Mouse (Mus musculus): ENCODE data around the gene Bckdha. TPM values are rescaled to one million over a fixed set of nuclear protein-coding genes. Genes with fewer than 3 reads are reported as not detected.

Bckdha gene
- total RNA-seq (2021) = 100 to 1,000 TPM; 207 to 217 TPM
- 626 and 697 TPM in 2 replicates for polyA plus RNA-seq (2012; rRNA removed)
- long read RNA-seq, transcript Bckdha-201 (9 exons, 1,899 nt) = major isoform, 170 of 200 reads
- long read RNA-seq, partial matches to known transcripts = 24 of 200 reads
- long read RNA-seq, other reads (novel, unspliced or antisense) = 6 of 200 reads

DNA sequence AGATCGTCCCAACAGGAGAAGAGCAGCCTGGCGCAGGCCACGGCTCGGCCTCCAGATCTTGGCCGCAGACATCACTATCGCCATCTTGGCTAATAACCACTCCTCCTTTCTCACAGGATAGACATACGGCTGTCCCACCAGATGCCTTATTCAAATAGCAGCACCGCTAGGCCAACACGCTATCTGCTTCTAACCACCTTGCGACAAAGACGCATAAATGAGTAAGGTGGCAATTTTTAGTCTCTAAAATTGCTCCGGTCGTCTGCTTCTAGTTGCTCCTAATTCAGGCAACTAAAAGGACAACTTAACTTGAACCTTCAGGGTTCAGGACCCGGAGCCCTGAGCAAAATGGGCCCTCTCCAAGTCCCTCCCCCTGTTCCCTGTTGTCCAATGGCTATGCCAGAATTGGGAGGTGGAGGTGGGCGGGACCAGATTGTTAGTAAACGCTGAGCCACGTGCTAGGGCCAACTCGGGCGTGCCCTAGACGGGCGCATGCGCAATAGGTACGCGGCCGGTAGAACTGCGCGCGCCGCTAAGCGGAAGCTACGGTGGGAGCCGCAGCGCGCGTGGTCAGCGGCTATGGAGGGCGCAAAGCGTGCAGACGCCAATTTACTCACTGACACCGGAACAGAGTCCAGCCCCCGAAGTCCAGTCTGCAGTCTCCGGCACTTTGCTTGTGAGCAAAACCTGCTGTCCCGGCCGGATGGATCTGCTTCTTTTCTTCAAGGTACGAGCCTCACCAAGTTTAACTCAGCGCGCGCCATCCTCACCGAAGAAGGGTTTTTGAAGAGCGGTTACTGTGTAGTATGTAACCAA, at the start of gene Bckdha, which contains the start of gene Exosc5:
TSS of gene Bckdha (minus strand) at position 325 of the 816 bp plus-strand sequence.
TSS of gene Exosc5 (plus strand) at position 508 of the 816 bp plus-strand sequence.
- DNase-seq = peak; percentile 99

DNA sequence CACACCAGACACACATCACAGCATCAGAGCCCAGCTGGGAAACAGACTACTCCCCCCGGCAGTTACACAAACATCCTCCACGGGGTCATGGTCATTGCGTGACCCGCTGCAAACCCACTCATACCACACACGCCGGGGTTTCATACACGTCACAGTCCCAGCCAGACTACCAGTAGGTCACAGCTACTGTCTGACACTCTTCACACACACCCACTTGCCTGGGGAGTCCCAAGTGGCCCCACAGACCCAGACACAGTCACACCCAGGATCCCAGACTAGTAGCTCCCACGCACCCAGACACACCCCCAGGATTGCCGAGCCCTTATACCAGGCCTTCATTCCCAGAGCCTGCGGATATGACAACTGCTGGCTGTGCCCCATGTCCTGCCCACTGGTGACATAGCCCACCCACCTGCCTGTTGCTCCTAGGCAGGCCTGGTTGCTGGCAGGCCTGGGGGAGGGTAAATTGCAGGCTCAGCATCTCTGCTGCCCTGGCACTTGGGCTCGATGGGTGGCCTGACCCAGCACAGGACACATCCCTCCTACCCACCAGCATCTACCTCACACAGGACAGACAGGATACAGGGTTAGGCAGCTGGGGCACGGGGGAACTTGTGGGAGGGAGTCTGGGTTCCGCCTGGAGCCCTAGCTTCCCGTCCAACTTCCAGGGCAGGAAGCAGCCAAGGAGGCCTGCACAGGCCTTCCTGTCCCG, 49.0 kb upstream of the Bckdha start:
- peak; percentile 72 for DNase-seq

DNA sequence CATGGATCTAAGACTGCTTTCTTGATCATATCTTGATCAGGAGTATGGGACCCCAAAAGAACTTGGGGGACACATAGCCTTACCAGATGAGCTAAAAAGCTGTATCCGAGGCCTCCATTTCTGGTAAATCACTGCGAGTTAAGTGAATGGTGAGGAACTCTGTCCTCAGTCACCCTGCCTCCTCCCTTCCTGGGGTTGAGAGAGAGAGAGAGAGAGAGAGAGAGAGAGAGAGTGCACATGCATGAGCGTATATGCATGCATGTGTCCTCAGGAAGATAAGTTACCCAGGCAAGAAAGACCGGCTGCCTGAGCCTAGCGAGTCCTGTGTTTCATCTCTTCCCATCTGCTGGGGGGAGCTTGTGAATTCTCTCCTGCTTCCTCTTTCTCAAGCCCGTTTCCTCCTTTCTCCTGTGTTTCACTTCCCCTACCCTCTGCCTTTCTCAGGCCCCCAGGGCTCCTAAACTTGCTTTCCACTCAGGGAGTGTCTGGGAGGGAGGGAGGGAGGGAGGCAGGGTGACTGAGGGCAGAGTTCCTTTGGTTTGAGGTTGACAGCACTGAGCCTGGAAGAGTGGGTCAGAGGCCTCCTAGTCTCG, 47.9 kb upstream of the Bckdha start:
- no peak for DNase-seq

DNA sequence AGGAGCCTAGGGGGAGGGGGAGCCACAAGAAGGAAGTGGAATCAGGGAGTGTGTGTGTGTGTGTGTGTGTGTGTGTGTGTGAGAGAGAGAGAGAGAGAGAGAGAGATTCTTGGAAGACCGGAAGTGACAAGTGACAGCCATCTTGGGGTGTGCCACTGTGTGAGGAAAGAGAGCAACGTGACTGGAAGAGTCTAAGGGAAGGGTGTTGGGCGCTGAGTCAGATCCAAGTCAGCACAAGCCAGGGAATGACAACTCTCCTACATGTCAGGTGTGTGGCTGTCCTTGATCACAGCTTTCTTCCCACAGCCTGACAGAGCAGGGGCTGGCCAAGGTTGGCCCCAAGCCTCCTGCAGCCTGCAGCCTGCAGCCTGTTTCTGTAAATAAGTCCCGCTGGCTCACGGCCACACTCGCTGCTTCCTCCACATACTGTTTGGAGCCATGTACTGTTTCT, 47.0 kb upstream of the Bckdha start:
- DNase-seq = peak; percentile 45

DNA sequence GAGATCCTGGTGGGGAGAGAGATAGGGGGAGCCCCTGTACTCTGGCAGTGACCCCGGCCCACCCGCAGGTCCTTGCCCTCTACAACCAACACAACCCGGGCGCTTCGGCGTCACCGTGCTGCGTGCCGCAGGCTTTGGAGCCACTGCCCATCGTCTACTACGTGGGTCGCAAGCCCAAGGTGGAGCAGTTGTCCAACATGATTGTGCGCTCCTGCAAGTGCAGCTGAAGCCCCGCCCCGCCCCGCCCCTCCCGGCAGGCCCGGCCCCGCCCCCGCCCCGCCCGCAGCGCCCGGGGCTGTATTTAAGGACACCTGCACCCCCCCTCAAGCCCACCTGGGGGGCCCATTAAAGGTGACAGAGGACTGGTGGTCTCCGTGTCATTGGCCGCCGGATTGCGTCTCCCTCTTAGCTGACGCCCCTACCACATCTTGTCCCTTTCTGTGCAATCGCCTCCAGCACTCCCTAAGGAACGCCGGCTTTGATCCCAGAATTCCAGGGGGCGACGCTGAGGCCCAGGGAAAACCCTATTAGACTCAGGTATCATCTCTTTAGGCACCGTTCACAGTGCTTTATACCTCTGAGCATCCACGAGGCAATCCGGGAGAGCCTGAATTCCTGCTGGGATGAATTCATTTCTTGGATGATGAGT, 46.1 kb upstream of the Bckdha start:
- DNase-seq = peak; percentile 36

DNA sequence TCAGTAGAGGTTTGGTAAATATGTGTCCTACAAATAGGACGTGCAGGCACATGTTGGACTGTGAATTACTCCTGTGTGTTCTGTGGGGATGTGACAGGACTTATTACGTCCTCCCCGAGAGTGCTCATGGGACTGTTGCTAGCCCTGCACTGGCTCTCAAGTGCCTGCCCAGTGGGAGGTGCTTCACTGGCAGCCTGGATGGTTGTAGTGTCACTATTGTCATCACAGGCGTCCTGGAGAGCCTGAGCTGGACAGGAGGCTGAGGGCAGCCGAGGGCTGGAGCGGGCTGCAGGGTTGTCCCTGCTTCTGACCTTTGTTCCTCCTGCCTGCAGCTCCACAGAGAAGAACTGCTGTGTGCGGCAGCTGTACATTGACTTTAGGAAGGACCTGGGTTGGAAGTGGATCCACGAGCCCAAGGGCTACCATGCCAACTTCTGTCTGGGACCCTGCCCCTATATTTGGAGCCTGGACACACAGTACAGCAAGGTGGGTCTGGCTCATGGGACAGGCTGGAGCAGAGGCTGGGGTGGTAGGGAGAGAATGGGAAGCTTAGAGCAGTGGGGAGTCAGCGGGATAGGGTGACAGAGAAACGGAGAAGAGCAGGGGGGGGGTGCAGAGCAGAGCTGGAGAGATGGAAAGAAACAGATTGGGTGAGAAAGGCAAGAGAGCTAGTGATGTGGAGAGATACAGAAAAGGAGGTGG, 45.2 kb upstream of the Bckdha start:
- DNase-seq = peak; percentile 54

DNA sequence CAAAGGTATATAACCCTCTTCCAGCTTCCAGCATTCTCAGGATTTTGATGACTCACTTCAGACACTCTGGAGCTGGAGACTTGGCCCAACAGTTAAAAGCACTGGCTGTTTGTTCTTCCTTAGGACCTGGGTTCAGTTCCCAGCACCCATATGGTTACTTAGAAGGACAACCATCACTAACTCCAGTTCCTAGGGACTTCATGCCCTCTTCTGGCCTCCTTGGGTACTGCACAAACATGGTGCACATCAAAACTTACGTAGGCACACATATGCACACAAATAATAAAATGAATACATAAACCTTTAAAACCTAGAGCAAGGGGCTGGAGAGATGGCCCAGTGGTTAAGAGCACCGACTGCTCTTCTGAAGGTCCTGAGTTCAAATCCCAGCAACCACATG, 43.6 kb upstream of the Bckdha start:
- no peak for DNase-seq

DNA sequence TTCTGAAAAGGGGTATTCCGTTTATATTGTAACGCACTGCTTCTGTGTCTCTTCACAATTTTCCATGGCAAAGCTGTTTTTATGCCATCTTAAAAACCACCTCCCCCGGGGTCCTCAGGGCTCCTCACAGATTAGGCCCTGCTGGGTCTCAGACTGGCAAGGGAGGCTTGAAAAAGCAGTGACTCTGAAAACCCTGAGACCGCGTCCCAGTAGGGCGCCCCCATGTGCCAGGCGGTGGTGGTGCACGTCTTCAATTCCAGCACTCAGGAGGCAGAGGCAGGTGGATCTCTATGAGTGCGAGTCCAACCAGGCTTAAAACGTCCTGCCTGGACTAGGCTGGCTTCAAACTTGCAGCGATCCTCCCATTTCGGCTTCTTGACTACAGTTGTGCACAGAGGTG, 42.0 kb upstream of the Bckdha start:
- no peak for DNase-seq

DNA sequence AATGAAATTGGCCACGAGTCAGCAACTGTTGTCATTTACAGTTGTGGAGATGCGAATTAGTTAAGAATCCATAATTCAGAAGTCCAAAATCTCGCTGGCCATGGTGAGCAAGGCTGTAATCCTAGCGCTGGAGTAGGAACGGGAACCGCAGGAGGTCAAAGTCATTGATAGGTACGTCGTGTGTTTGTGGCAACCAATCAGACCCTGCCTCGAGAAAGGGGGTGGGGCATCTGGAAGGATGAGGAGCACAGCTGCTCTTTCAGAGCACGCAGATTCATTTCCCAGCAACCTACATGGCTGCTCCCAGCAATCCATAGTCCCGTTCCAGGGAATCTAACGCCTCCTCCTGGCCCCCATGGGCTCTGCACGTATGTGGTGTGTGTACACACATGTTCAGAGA, 41.1 kb upstream of the Bckdha start:
- DNase-seq = no peak

DNA sequence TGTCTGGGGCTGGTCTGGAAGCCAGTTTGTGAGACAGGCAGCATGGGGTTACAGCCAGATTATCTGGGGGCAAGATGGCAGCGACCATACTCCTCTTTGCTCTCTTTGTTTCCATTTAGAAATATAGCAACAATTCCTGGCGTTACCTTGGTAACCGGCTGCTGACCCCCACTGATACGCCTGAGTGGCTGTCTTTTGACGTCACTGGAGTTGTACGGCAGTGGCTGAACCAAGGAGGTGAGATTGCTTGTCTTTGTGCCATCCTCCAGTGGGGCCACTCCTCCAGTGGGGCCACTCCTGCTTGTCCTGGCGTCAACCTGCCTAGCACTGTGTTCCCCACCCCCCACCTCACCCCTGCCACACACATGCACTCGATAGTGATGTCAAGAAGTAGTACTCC, 35.3 kb upstream of the Bckdha start:
- no peak for DNase-seq

DNA sequence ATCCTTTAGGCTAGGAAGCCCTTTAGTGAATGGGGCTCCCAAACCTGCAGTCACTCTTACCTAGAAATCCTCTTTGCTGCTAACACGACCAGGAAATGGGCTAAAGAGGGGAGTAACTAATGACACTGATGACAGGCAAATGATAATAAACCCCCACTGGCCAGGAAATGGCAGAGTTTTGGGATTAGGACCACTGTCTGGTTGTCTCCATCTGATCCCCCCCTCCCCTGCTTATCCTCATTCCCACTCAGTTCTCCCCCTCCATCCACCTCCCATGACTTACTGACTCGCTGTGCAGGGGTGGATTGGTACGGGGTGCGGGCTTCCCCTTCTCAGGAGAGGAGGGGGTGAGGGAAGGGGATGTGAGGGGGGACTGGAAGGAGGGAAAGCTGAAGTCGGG, 31.3 kb upstream of the Bckdha start:
- DNase-seq = no peak

DNA sequence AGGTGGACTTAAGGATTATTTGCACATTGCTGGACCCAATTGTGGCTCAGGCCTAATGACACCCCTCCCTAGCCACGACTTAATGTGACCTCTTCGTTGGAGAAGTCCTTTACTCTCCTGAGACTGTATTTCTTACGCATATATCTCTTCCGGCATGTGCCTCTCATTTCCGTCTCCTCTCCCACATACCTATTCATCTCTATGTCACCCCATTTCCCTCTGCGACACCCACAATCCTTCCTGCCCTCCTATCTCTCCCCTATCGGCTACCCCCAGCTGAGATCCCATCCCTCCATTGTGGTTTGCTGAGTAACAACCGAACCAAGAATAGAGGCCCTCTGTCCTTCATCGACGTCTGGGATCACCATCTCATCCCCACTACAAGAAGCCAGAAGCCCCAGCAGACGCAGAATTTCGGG, 30.8 kb upstream of the Bckdha start:
- no peak for DNase-seq

DNA sequence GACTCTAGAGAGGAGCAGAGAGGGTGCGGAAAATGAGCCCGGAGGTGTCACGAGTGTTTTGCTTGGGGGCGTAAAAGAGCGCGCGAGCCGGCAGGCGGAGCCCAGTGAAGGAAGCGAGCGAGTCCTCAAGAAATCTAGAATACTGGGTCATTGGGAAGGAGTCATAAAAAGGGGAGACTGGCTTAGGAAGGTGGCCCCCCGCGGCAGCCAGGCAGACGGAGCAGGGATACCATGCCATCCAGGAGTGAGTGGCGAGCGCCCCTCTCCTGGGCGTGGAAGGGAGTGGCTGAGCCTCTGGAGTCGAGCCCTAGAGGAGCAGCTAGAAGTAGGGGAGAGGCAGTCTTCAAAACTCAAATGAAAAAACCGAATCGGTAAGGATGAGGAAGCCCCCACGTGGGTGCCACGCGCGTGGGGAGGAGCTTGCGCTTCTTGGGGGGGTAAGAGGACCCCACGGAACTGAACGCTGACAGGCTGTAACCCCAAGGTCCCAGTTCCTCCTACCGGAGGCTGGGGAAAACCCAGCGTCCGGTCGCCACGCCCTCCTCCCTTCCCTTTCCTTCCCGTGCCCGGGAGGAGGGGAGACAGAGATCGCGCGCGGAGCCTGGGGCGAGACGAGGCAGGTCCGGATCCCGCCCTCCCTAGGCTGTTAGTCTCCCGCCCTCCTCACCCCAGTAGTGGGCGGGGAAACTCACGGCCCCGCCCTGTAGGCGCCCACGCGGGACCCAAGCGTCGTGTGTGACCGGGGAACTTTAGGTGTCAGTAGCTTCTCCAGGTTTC, 30.2 kb upstream of the Bckdha start:
- peak; percentile 90 for DNase-seq

DNA sequence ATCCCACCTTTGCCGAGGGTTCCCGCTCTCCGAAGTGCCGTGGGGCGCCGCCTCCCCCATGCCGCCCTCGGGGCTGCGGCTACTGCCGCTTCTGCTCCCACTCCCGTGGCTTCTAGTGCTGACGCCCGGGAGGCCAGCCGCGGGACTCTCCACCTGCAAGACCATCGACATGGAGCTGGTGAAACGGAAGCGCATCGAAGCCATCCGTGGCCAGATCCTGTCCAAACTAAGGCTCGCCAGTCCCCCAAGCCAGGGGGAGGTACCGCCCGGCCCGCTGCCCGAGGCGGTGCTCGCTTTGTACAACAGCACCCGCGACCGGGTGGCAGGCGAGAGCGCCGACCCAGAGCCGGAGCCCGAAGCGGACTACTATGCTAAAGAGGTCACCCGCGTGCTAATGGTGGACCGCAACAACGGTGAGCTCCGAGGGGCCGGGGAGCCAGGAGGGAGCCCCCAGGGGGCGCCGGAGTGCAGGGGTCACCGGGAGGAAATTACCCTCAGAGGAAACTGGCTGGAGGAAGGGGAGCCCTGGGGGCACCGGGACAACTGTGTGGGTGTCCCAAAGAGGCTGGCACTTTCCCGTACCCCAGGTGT, 29.1 kb upstream of the Bckdha start:
- DNase-seq = peak; percentile 73

DNA sequence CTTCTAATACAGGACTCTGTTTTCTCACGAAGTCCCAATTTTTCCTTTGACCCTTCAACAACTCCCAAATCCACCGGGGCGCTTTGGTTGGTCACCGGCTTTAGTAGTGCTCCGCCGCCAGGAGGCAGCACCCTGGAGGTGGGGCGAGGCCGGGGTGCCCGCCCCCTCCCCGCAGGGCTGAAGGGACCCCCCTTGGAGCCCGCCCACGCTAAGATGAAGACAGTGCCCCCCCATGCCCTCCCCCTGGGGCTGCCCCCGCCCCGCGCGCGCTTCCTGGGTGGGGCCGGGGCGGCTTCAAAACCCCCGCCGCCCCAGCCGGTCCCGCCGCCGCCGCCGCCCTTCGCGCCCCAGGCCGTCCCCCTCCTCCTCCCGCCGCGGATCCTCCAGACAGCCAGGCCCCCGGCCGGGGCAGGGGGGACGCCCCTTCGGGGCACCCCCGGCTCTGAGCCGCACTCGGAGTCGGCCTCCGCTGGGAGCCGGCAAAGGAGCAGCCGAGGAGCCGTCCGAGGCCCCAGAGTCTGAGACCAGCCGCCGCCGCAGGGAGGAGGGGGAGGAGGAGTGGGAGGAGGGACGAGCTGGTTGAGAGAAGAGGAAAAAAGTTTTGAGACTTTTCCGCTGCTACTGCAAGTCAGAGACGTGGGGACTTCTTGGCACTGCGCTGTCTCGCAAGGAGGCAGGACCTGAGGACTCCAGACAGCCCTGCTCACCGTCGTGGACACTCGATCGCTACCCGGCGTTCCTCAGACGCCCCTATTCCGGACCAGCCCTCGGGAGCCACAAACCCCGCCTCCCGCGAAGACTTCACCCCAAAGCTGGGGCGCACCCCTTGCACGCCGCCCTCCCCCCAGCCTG, 28.1 kb upstream of the Bckdha start, which contains the start of gene Tgfb1:
TSS of gene Tgfb1 (plus strand) at position 323 of the 852 bp plus-strand sequence.
- peak; percentile 90 for DNase-seq

DNA sequence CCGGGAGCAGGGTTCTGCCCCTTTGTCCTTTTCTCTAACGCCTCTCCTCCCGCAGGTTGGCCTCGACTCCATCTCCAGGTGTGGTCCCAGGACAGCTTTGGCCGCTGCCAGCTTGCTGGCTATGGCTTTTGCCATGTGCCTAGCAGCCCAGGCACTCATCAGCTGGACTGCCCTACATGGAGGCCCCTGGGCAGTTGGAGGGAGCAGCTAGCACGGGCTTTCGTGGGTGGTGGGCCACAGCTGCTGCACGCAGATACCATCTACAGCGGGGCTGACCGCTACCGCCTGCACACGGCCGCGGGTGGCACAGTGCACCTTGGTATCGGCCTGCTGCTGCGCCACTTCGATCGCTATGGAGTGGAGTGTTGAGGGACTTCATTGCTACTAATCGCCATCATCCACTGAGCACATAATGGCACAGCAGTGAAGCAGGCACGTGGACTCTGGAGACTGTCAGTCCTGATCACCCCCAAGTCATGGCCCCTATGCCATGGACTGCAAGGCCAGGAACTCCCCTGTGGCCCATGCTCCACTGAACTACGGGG, 27.2 kb upstream of the Bckdha start:
- no peak for DNase-seq

DNA sequence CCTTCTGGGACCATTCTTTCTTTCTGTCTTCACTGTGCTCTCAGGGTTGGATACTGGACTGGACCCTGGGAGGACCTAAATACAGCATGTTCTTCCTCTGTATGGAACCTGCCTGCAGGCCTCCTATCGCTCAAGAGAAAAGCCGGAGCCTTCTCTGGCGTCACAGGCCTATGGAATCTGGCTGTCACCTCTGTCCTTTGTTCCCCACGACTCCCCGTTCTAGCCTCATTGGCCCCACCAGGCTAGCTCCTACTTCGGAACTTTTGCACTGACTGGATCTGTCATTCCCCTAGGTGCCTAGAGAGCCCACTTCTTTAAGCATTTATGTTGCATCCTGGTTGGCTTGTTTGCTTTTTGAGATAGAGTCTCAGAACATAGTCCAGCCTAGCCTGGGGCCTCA, 25.9 kb upstream of the Bckdha start:
- DNase-seq = no peak

DNA sequence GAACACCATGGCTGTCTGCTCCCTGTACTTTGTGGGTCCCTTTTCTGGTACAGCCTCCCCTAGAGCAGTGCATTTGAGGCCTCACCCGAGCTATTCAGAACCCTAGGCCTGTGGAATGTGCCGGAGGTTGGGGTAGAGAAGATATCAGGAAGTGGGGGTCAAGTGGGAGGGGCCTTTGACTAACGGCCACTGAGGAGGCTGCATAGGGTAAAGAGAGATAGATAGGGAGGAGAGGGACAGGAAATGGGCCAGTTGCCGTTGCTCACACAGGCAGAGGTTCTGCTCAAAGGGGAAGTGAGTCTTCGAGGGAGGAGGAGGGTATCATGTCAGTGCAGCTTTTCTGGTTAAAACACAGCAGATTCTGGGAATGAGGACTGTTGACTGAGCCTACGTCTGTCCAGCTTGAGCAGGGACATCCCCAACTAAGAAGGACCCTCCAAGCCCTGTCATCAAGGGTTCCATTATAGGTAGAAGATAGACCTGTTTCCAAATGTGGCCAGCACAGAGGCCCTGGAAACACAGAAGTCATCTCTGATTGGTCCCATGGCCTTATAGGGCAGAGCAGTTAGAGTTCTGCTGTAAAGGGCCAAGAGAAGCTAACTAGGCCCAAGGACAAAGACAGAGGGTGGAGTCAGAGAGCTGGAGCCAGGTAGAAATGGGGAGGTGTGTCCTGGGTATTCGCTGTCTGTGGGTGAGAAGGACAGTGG, 24.8 kb upstream of the Bckdha start:
- DNase-seq = no peak

All from adrenal gland, adult 2 months (tissue).